Mouse (Mus musculus): ENCODE measurements around the gene Upp2. TPM values are rescaled to one million over a fixed set of nuclear protein-coding genes. Genes with fewer than 3 reads are reported as not detected.
A peak's percentile ranks its signal among the peaks of the same experiment; 100 is the strongest.

Upp2 gene
- 4.0 and 7.6 TPM in 2 replicates for polyA plus RNA-seq (2012; rRNA removed)

- TF ChIP-seq POLR2A (IDR thresholded peaks at IDR 0.05; ENCODE audit: low read depth, low read length) (peak; percentile 57; the same call in 1 of the 2 replicates), CTCF (IDR thresholded peaks at IDR 0.05; ENCODE audit: extremely low read depth, insufficient read length, insufficient replicate concordance, low read depth, low read length) (no peak)
- Histone ChIP-seq H3K4me1 (ENCODE audit: control insufficient read depth, insufficient read depth, insufficient read length, low read length) (peaks cover 12% of the 10 kb centered on the region), H3K4me3 (ENCODE audit: low read depth, low read length) (peak within 1 kb of the TSS; percentile 85), H3K27ac (ENCODE audit: insufficient read depth, low read depth, low read length) (peak within 1 kb of the TSS; percentile 53), H3K36me3 (ENCODE audit: control insufficient read depth, insufficient read depth, low read length) (no peaks in the 10 kb centered on the region), H3K27me3 (ENCODE audit: control insufficient read depth, insufficient read depth, low read length) (no peaks in the 10 kb centered on the region)
- WGBS, result 2% methylated on average over 67 of the region's 80 CpGs
These were observed at the start of gene Upp2, which contains the start of gene Acvr1 for GRCm38 (mm10) chr2:58567066-58567810. Gene Upp2, plus strand, starts transcription at chr2:58567298. Gene Acvr1, minus strand, starts transcription at chr2:58567157.

GRCm38 (mm10) chr2:58518517-58518916, 48.6 kb upstream of the Upp2 start:
- Histone ChIP-seq H3K27ac (ENCODE audit: insufficient read depth, low read depth, low read length) (no peak overlapping the region), H3K27me3 (ENCODE audit: control insufficient read depth, insufficient read depth, low read length) (no peaks in the 10 kb centered on the region), H3K36me3 (ENCODE audit: control insufficient read depth, insufficient read depth, low read length) (no peaks in the 10 kb centered on the region), H3K4me1 (ENCODE audit: control insufficient read depth, insufficient read depth, insufficient read length, low read length) (peaks cover 2% of the 10 kb centered on the region; the same call in 1 of the 2 replicates), H3K4me3 (ENCODE audit: low read depth, low read length) (no peak overlapping the region)
- 83% methylated on average over 1 of the region's 1 CpGs for WGBS
- TF ChIP-seq POLR2A (IDR thresholded peaks at IDR 0.05; ENCODE audit: low read depth, low read length) (no peak), CTCF (IDR thresholded peaks at IDR 0.05; ENCODE audit: extremely low read depth, insufficient read length, insufficient replicate concordance, low read depth, low read length) (no peak)

- no peaks in the 10 kb centered on the region for H3K36me3 ChIP-seq (ENCODE audit: control insufficient read depth, insufficient read depth, low read length)
- no peak overlapping the region for H3K4me3 ChIP-seq (ENCODE audit: low read depth, low read length)
- no peak for TF ChIP-seq POLR2A (IDR thresholded peaks at IDR 0.05; ENCODE audit: low read depth, low read length)
- TF ChIP-seq CTCF (IDR thresholded peaks at IDR 0.05; ENCODE audit: extremely low read depth, insufficient read length, insufficient replicate concordance, low read depth, low read length), result no peak
- no peaks in the 10 kb centered on the region for H3K27me3 ChIP-seq (ENCODE audit: control insufficient read depth, insufficient read depth, low read length)
- WGBS, result 59% methylated on average over 9 of the region's 9 CpGs
- peaks cover 2% of the 10 kb centered on the region; the same call in 1 of the 2 replicates for H3K4me1 ChIP-seq (ENCODE audit: control insufficient read depth, insufficient read depth, insufficient read length, low read length)
- no peak overlapping the region for H3K27ac ChIP-seq (ENCODE audit: insufficient read depth, low read depth, low read length)
These were observed 46.4 kb upstream of the Upp2 start for GRCm38 (mm10) chr2:58520727-58521126.

- no peaks in the 10 kb centered on the region for H3K27me3 ChIP-seq (ENCODE audit: control insufficient read depth, insufficient read depth, low read length)
- H3K27ac ChIP-seq (ENCODE audit: insufficient read depth, low read depth, low read length), result no peak overlapping the region
- H3K4me1 ChIP-seq (ENCODE audit: control insufficient read depth, insufficient read depth, insufficient read length, low read length), result peaks cover 2% of the 10 kb centered on the region; the same call in 1 of the 2 replicates
- WGBS, result 91% methylated on average over 6 of the region's 6 CpGs
- no peak overlapping the region for H3K4me3 ChIP-seq (ENCODE audit: low read depth, low read length)
- H3K36me3 ChIP-seq (ENCODE audit: control insufficient read depth, insufficient read depth, low read length), result no peaks in the 10 kb centered on the region
- no peak for TF ChIP-seq CTCF (IDR thresholded peaks at IDR 0.05; ENCODE audit: extremely low read depth, insufficient read length, insufficient replicate concordance, low read depth, low read length)
- no peak for TF ChIP-seq POLR2A (IDR thresholded peaks at IDR 0.05; ENCODE audit: low read depth, low read length)
These were observed 45.5 kb upstream of the Upp2 start for GRCm38 (mm10) chr2:58521621-58522020.

- Histone ChIP-seq H3K4me3 (ENCODE audit: low read depth, low read length) (no peak overlapping the region), H3K27ac (ENCODE audit: insufficient read depth, low read depth, low read length) (no peak overlapping the region), H3K4me1 (ENCODE audit: control insufficient read depth, insufficient read depth, insufficient read length, low read length) (peaks cover 2% of the 10 kb centered on the region; the same call in 1 of the 2 replicates), H3K27me3 (ENCODE audit: control insufficient read depth, insufficient read depth, low read length) (no peaks in the 10 kb centered on the region), H3K36me3 (ENCODE audit: control insufficient read depth, insufficient read depth, low read length) (no peaks in the 10 kb centered on the region)
- TF ChIP-seq POLR2A (IDR thresholded peaks at IDR 0.05; ENCODE audit: low read depth, low read length), result no peak
- no peak for TF ChIP-seq CTCF (IDR thresholded peaks at IDR 0.05; ENCODE audit: extremely low read depth, insufficient read length, insufficient replicate concordance, low read depth, low read length)
- WGBS, result 87% methylated on average over 12 of the region's 12 CpGs
These were observed 44.0 kb upstream of the Upp2 start for GRCm38 (mm10) chr2:58523097-58523496.

GRCm38 (mm10) chr2:58523894-58524293, 43.2 kb upstream of the Upp2 start:
- Histone ChIP-seq H3K27me3 (ENCODE audit: control insufficient read depth, insufficient read depth, low read length) (no peaks in the 10 kb centered on the region), H3K36me3 (ENCODE audit: control insufficient read depth, insufficient read depth, low read length) (no peaks in the 10 kb centered on the region), H3K27ac (ENCODE audit: insufficient read depth, low read depth, low read length) (no peak overlapping the region), H3K4me3 (ENCODE audit: low read depth, low read length) (no peak overlapping the region), H3K4me1 (ENCODE audit: control insufficient read depth, insufficient read depth, insufficient read length, low read length) (peaks cover 2% of the 10 kb centered on the region; the same call in 1 of the 2 replicates)
- 86% methylated on average over 5 of the region's 5 CpGs for WGBS
- TF ChIP-seq CTCF (IDR thresholded peaks at IDR 0.05; ENCODE audit: extremely low read depth, insufficient read length, insufficient replicate concordance, low read depth, low read length), result no peak

- Histone ChIP-seq H3K27me3 (ENCODE audit: control insufficient read depth, insufficient read depth, low read length) (no peaks in the 10 kb centered on the region), H3K27ac (ENCODE audit: insufficient read depth, low read depth, low read length) (no peak overlapping the region), H3K4me3 (ENCODE audit: low read depth, low read length) (no peak overlapping the region), H3K4me1 (ENCODE audit: control insufficient read depth, insufficient read depth, insufficient read length, low read length) (peaks cover 4% of the 10 kb centered on the region), H3K36me3 (ENCODE audit: control insufficient read depth, insufficient read depth, low read length) (no peaks in the 10 kb centered on the region)
- TF ChIP-seq POLR2A (IDR thresholded peaks at IDR 0.05; ENCODE audit: low read depth, low read length), result no peak
- TF ChIP-seq CTCF (IDR thresholded peaks at IDR 0.05; ENCODE audit: extremely low read depth, insufficient read length, insufficient replicate concordance, low read depth, low read length), result no peak
- WGBS, result 84% methylated on average over 6 of the region's 6 CpGs
These were observed 42.7 kb upstream of the Upp2 start for GRCm38 (mm10) chr2:58524356-58524755.

Measured in small intestine, adult 2 months (tissue).